Mouse (Mus musculus) spleen, postnatal 10 days (tissue): ENCODE results near the gene Nat10.
A peak's percentile ranks its signal among the peaks of the same experiment; 100 is the strongest.

Source experiments
- DNase-seq, 2 experiments: peaks; one replicate each; pipeline ENCODE4 v3.0.0; 2021 to 2022; ENCODE audit warnings: low spot score in 2 of 2

Gene Nat10

GRCm38 (mm10) chr2:103760906-103761716 is at the start of gene Nat10:
Gene Nat10, minus strand, starts transcription at chr2:103761270.
- peak; percentile 92 to 98 for DNase-seq

- DNase-seq = no peak
These were observed 49.3 kb upstream of the Nat10 start for GRCm38 (mm10) chr2:103810412-103810811.

GRCm38 (mm10) chr2:103808466-103808865 is 47.4 kb upstream of the Nat10 start:
- DNase-seq = no peak

GRCm38 (mm10) chr2:103803770-103804530 is 42.9 kb upstream of the Nat10 start:
- no peak for DNase-seq

- DNase-seq = no peak
These were observed 41.4 kb upstream of the Nat10 start for GRCm38 (mm10) chr2:103802422-103802821.

GRCm38 (mm10) chr2:103797491-103798009 is 36.5 kb upstream of the Nat10 start, which contains the start of gene Caprin1:
Gene Caprin1, minus strand, starts transcription at chr2:103797649.
- peak; percentile 93 to 95 for DNase-seq

- peak in 1 of 2 experiments; percentile 84 for DNase-seq
These were observed 35.9 kb upstream of the Nat10 start for GRCm38 (mm10) chr2:103796861-103797466.

- peak; percentile 78 to 81 for DNase-seq
These were observed 35.3 kb upstream of the Nat10 start for GRCm38 (mm10) chr2:103796211-103796860.

GRCm38 (mm10) chr2:103795843-103796210 is 34.8 kb upstream of the Nat10 start:
- peak; percentile 63 to 82 for DNase-seq

GRCm38 (mm10) chr2:103792009-103792408 is 30.9 kb upstream of the Nat10 start:
- no peak for DNase-seq

GRCm38 (mm10) chr2:103785735-103786134 is 24.7 kb upstream of the Nat10 start:
- DNase-seq = no peak

- peak; percentile 28 to 63 for DNase-seq
These were observed 23.6 kb upstream of the Nat10 start for GRCm38 (mm10) chr2:103784621-103785020.

GRCm38 (mm10) chr2:103762492-103762891 is 1.4 kb upstream of the Nat10 start:
- DNase-seq = no peak

GRCm38 (mm10) chr2:103761993-103762392 is 923 bp upstream of the Nat10 start:
- DNase-seq = no peak

GRCm38 (mm10) chr2:103760421-103760820 is 649 bp downstream of the Nat10 start:
- DNase-seq = no peak

GRCm38 (mm10) chr2:103755458-103756085 is 5.5 kb downstream of the Nat10 start:
- DNase-seq = no peak

GRCm38 (mm10) chr2:103754614-103755013 is 6.5 kb downstream of the Nat10 start:
- DNase-seq = no peak

- DNase-seq = no peak
These were observed 9.3 kb downstream of the Nat10 start for GRCm38 (mm10) chr2:103751771-103752170.

- no peak for DNase-seq
These were observed 12.0 kb downstream of the Nat10 start for GRCm38 (mm10) chr2:103749091-103749490.

- no peak for DNase-seq
These were observed 13.2 kb downstream of the Nat10 start for GRCm38 (mm10) chr2:103747891-103748290.

- DNase-seq = no peak
These were observed 14.3 kb downstream of the Nat10 start for GRCm38 (mm10) chr2:103746761-103747160.
